Mouse (Mus musculus): ENCODE measurements around the gene Gabbr2. TPM values are rescaled to one million over a fixed set of nuclear protein-coding genes. Genes with fewer than 3 reads are reported as not detected.

Gabbr2 gene
- polyA plus RNA-seq, 1 experiment: 25.0 TPM

- no peak for TF ChIP-seq POLR2A (IDR thresholded peaks at IDR 0.05; ENCODE audit: borderline replicate concordance, extremely low read depth, insufficient read depth, insufficient read length, poor library complexity, severe bottlenecking)
- no peak for TF ChIP-seq CTCF (IDR thresholded peaks at IDR 0.05; ENCODE audit: borderline replicate concordance, extremely low read depth, insufficient read depth, insufficient read length)
- DNase-seq (ENCODE audit: low read depth): no peak
Measured at GRCm38 (mm10) chr4:46720821-46721557, 270.7 kb downstream of the Gabbr2 start.

GRCm38 (mm10) chr4:46720070-46720469 is 271.6 kb downstream of the Gabbr2 start:
- no peak for DNase-seq (ENCODE audit: low read depth)

GRCm38 (mm10) chr4:46718624-46719023 is 273.0 kb downstream of the Gabbr2 start:
- TF ChIP-seq CTCF (IDR thresholded peaks at IDR 0.05; ENCODE audit: borderline replicate concordance, extremely low read depth, insufficient read depth, insufficient read length): no peak
- no peak for TF ChIP-seq POLR2A (IDR thresholded peaks at IDR 0.05; ENCODE audit: borderline replicate concordance, extremely low read depth, insufficient read depth, insufficient read length, poor library complexity, severe bottlenecking)
- DNase-seq (ENCODE audit: low read depth): no peak

More at GRCm38 (mm10) chr4:46720070-46720469, 271.6 kb downstream of the Gabbr2 start:
- no peak for TF ChIP-seq CTCF (IDR thresholded peaks at IDR 0.05; ENCODE audit: borderline replicate concordance, extremely low read depth, insufficient read depth, insufficient read length)
- TF ChIP-seq POLR2A (IDR thresholded peaks at IDR 0.05; ENCODE audit: borderline replicate concordance, extremely low read depth, insufficient read depth, insufficient read length, poor library complexity, severe bottlenecking): no peak

- DNase-seq (ENCODE audit: low read depth): no peak
Measured at GRCm38 (mm10) chr4:46717156-46717555, 274.5 kb downstream of the Gabbr2 start.

GRCm38 (mm10) chr4:46716361-46716760 is 275.3 kb downstream of the Gabbr2 start:
- no peak for TF ChIP-seq POLR2A (IDR thresholded peaks at IDR 0.05; ENCODE audit: borderline replicate concordance, extremely low read depth, insufficient read depth, insufficient read length, poor library complexity, severe bottlenecking)
- TF ChIP-seq CTCF (IDR thresholded peaks at IDR 0.05; ENCODE audit: borderline replicate concordance, extremely low read depth, insufficient read depth, insufficient read length): no peak
- peak; percentile 50 for DNase-seq (ENCODE audit: low read depth)

More at GRCm38 (mm10) chr4:46717156-46717555, 274.5 kb downstream of the Gabbr2 start:
- TF ChIP-seq POLR2A (IDR thresholded peaks at IDR 0.05; ENCODE audit: borderline replicate concordance, extremely low read depth, insufficient read depth, insufficient read length, poor library complexity, severe bottlenecking) (no peak), CTCF (IDR thresholded peaks at IDR 0.05; ENCODE audit: borderline replicate concordance, extremely low read depth, insufficient read depth, insufficient read length) (no peak)

GRCm38 (mm10) chr4:46710523-46710922 is 281.1 kb downstream of the Gabbr2 start:
- no peak for TF ChIP-seq POLR2A (IDR thresholded peaks at IDR 0.05; ENCODE audit: borderline replicate concordance, extremely low read depth, insufficient read depth, insufficient read length, poor library complexity, severe bottlenecking)
- no peak for TF ChIP-seq CTCF (IDR thresholded peaks at IDR 0.05; ENCODE audit: borderline replicate concordance, extremely low read depth, insufficient read depth, insufficient read length)
- peak; percentile 18 for DNase-seq (ENCODE audit: low read depth)

GRCm38 (mm10) chr4:46710018-46710417 is 281.7 kb downstream of the Gabbr2 start:
- DNase-seq (ENCODE audit: low read depth): no peak
- TF ChIP-seq CTCF (IDR thresholded peaks at IDR 0.05; ENCODE audit: borderline replicate concordance, extremely low read depth, insufficient read depth, insufficient read length): no peak
- TF ChIP-seq POLR2A (IDR thresholded peaks at IDR 0.05; ENCODE audit: borderline replicate concordance, extremely low read depth, insufficient read depth, insufficient read length, poor library complexity, severe bottlenecking): no peak

GRCm38 (mm10) chr4:46709492-46709891 is 282.2 kb downstream of the Gabbr2 start:
- DNase-seq (ENCODE audit: low read depth): peak; percentile 66
- TF ChIP-seq CTCF (IDR thresholded peaks at IDR 0.05; ENCODE audit: borderline replicate concordance, extremely low read depth, insufficient read depth, insufficient read length): no peak
- no peak for TF ChIP-seq POLR2A (IDR thresholded peaks at IDR 0.05; ENCODE audit: borderline replicate concordance, extremely low read depth, insufficient read depth, insufficient read length, poor library complexity, severe bottlenecking)

- DNase-seq (ENCODE audit: low read depth): peak; percentile 56
Measured at GRCm38 (mm10) chr4:46705739-46706138, 285.9 kb downstream of the Gabbr2 start.

GRCm38 (mm10) chr4:46703146-46703545 is 288.5 kb downstream of the Gabbr2 start:
- TF ChIP-seq CTCF (IDR thresholded peaks at IDR 0.05; ENCODE audit: borderline replicate concordance, extremely low read depth, insufficient read depth, insufficient read length) (no peak), POLR2A (IDR thresholded peaks at IDR 0.05; ENCODE audit: borderline replicate concordance, extremely low read depth, insufficient read depth, insufficient read length, poor library complexity, severe bottlenecking) (no peak)
- no peak for DNase-seq (ENCODE audit: low read depth)

More at GRCm38 (mm10) chr4:46705739-46706138, 285.9 kb downstream of the Gabbr2 start:
- TF ChIP-seq CTCF (IDR thresholded peaks at IDR 0.05; ENCODE audit: borderline replicate concordance, extremely low read depth, insufficient read depth, insufficient read length) (peak; percentile 12; the same call in 1 of the 2 replicates), POLR2A (IDR thresholded peaks at IDR 0.05; ENCODE audit: borderline replicate concordance, extremely low read depth, insufficient read depth, insufficient read length, poor library complexity, severe bottlenecking) (no peak)

- no peak for TF ChIP-seq CTCF (IDR thresholded peaks at IDR 0.05; ENCODE audit: borderline replicate concordance, extremely low read depth, insufficient read depth, insufficient read length)
- DNase-seq (ENCODE audit: low read depth): peak; percentile 86
Measured at GRCm38 (mm10) chr4:46700223-46700651, 291.4 kb downstream of the Gabbr2 start.

- DNase-seq (ENCODE audit: low read depth): no peak
- TF ChIP-seq POLR2A (IDR thresholded peaks at IDR 0.05; ENCODE audit: borderline replicate concordance, extremely low read depth, insufficient read depth, insufficient read length, poor library complexity, severe bottlenecking): no peak
- no peak for TF ChIP-seq CTCF (IDR thresholded peaks at IDR 0.05; ENCODE audit: borderline replicate concordance, extremely low read depth, insufficient read depth, insufficient read length)
Measured at GRCm38 (mm10) chr4:46696467-46696866, 295.2 kb downstream of the Gabbr2 start.
